Mouse (Mus musculus) granulocyte monocyte progenitor cell, adult 5-6 weeks (primary cell): Measurements from ENCODE around the gene Eno2. TPM values are rescaled to one million over a fixed set of nuclear protein-coding genes. Genes with fewer than 3 reads are reported as not detected.
"Not testable (repeated sequence)": the region's sequence is repeated elsewhere in the genome, so short reads cannot be mapped to it uniquely, and the experiment has no call there.

ENCODE experiments used
- ATAC-seq: replicated peaks from 2 replicates; pipeline ENCODE4 v1.8.0; 2016; ENCODE audit warnings: mild to moderate bottlenecking, moderate TSS enrichment, inconsistent platforms; ENCODE audit not compliant: poor library complexity, severe bottlenecking
- total RNA-seq, 2 experiments: library from RNA; stranded (forward) in 1 of 2; stranded (reverse) in 1 of 2; fragments of 200-712, 200-1000 nt in 1 of 2; fragments of >200 nt in 1 of 2; fragmentation: Nextera tagmentation in 1 of 2; gene quantifications; 2 replicates each; pipeline ENCODE4 v1.2.3; 2014 to 2017

Eno2 gene
- 0.23 TPM in 1 of 2 replicates, not detected in the other for total RNA-seq (2014; fragmentation: Nextera tagmentation)
- not detected in 2 replicates for total RNA-seq (2017)

GRCm38 (mm10) chr6:124769101-124769765 is at the start of gene Eno2:
Gene Eno2, minus strand, starts transcription at chr6:124769673.
- ATAC-seq, result peak; percentile 74

GRCm38 (mm10) chr6:124817971-124818370 is 48.5 kb upstream of the Eno2 start:
- ATAC-seq, result peak; percentile 82

GRCm38 (mm10) chr6:124817563-124817962 is 48.1 kb upstream of the Eno2 start:
- ATAC-seq, result no peak

GRCm38 (mm10) chr6:124817125-124817524 is 47.7 kb upstream of the Eno2 start:
- ATAC-seq, result no peak

GRCm38 (mm10) chr6:124816611-124817010 is 47.1 kb upstream of the Eno2 start:
- no peak for ATAC-seq

- no peak for ATAC-seq
Measured at GRCm38 (mm10) chr6:124814858-124815774, 45.6 kb upstream of the Eno2 start.

GRCm38 (mm10) chr6:124814448-124814847 is 45.0 kb upstream of the Eno2 start:
- no peak for ATAC-seq

GRCm38 (mm10) chr6:124813933-124814332 is 44.5 kb upstream of the Eno2 start, which contains the start of gene Tpi1:
Gene Tpi1, minus strand, starts transcription at chr6:124814296.
- peak; percentile 64 for ATAC-seq

- peak; percentile 25 for ATAC-seq
Measured at GRCm38 (mm10) chr6:124813496-124813895, 44.0 kb upstream of the Eno2 start.

GRCm38 (mm10) chr6:124812848-124813247 is 43.4 kb upstream of the Eno2 start:
- no peak for ATAC-seq

- no peak for ATAC-seq
Measured at GRCm38 (mm10) chr6:124811701-124812560, 42.5 kb upstream of the Eno2 start.

GRCm38 (mm10) chr6:124811403-124811665 is 41.9 kb upstream of the Eno2 start:
- no peak for ATAC-seq

GRCm38 (mm10) chr6:124810566-124811402 is 41.3 kb upstream of the Eno2 start:
- not testable (repeated sequence) for ATAC-seq

- ATAC-seq, result no peak
Measured at GRCm38 (mm10) chr6:124809775-124810538, 40.5 kb upstream of the Eno2 start.

- peak; percentile 40 for ATAC-seq
Measured at GRCm38 (mm10) chr6:124809052-124809774, 39.7 kb upstream of the Eno2 start.

- peak; percentile 47 for ATAC-seq
Measured at GRCm38 (mm10) chr6:124808358-124809012, 39.0 kb upstream of the Eno2 start, which contains the start of gene Spsb2. Gene Spsb2, plus strand, starts transcription at chr6:124808661.

- no peak for ATAC-seq
Measured at GRCm38 (mm10) chr6:124807986-124808357, 38.5 kb upstream of the Eno2 start.

- no peak for ATAC-seq
Measured at GRCm38 (mm10) chr6:124807366-124807765, 37.9 kb upstream of the Eno2 start.
